Mouse (Mus musculus): ENCODE data around the gene Gm20388. TPM values are rescaled to one million over a fixed set of nuclear protein-coding genes. Genes with fewer than 3 reads are reported as not detected.

The Gm20388 gene
- total and polyA plus RNA-seq, 2 experiments from 2014 or later: 51.3 TPM; not detected in 1

DNA sequence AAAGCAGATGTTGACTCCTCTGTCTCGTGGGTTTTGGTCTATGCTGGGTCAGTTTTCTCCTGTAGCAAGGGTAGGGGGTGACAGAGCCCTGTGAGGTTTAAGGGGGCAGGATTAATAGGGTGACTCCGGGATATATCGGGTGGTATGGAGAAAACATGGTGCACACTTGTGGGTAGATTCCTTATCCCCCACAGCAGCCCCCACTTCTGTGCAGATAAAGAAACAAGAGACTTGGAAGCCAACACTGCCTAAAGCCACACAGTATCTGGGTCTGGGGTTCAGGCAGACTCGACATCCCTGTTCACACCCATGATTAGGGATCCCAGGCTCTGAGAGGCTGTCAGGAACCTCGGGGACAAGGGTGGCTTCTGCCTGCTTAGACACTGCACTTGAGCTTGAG, 509.6 kb downstream of the Gm20388 start:
- ATAC-seq (no peak), DNase-seq (no peak)
- H3K9ac ChIP-seq: no peak overlapping the region
- H3K27ac ChIP-seq (ENCODE audit: low read depth, low read length): no peak overlapping the region
- WGBS: 76% methylated on average over 5 of the region's 5 CpGs
- H3K9me3 ChIP-seq (ENCODE audit: low read length): no peaks in the 10 kb centered on the region
- no peaks in the 10 kb centered on the region for H3K27me3 ChIP-seq (ENCODE audit: insufficient read depth, low read length)
- no peak for TF ChIP-seq CTCF (IDR thresholded peaks at IDR 0.05; ENCODE audit: low read depth)
- no peak overlapping the region for H3K4me2 ChIP-seq (ENCODE audit: low read depth)
- peaks cover 29% of the 10 kb centered on the region for H3K4me1 ChIP-seq (ENCODE audit: insufficient read depth)
- H3K36me3 ChIP-seq (ENCODE audit: insufficient read depth): no peaks in the 10 kb centered on the region
- H3K4me3 ChIP-seq (ENCODE audit: low read depth, low read length): no peak overlapping the region

- Histone ChIP-seq H3K36me3 (ENCODE audit: insufficient read depth) (no peaks in the 10 kb centered on the region), H3K9me3 (ENCODE audit: low read length) (no peaks in the 10 kb centered on the region), H3K9ac (no peak overlapping the region), H3K4me1 (ENCODE audit: insufficient read depth) (peaks cover 30% of the 10 kb centered on the region), H3K4me3 (ENCODE audit: low read depth, low read length) (no peak overlapping the region), H3K4me2 (ENCODE audit: low read depth) (no peak overlapping the region), H3K27me3 (ENCODE audit: insufficient read depth, low read length) (no peaks in the 10 kb centered on the region), H3K27ac (ENCODE audit: low read depth, low read length) (no peak overlapping the region)
- WGBS: 30% methylated on average over 9 of the region's 9 CpGs
- DNase-seq (no peak), ATAC-seq (no peak)
- TF ChIP-seq CTCF (IDR thresholded peaks at IDR 0.05; ENCODE audit: low read depth): no peak
Observed at GRCm38 (mm10) chr8:120421638-120422037, 511.0 kb downstream of the Gm20388 start.

- 87% methylated on average over 8 of the region's 8 CpGs for WGBS
- peaks cover 29% of the 10 kb centered on the region for H3K4me1 ChIP-seq (ENCODE audit: insufficient read depth)
Observed at GRCm38 (mm10) chr8:120422236-120422635, 511.6 kb downstream of the Gm20388 start.

DNA sequence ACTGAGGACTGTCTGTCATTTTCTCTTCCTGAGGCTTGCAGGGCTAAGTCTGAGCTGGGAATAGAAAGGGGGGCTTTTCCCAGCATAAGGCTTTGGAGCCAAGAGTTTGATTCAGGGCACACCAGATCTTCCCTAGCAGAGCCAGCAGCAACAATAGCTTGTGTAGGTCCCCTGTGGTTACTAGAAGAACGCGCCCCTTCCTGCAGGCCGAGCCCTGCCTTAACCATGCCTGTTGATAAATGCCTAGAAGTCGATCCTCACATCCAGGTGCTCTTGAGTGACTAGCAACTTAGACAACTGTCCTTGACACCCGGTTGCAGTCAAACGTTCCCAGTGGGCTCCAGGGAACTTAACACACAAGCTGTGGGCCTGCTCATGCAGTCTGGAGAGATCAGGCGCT, 512.9 kb downstream of the Gm20388 start:
- H3K27me3 ChIP-seq (ENCODE audit: insufficient read depth, low read length): no peaks in the 10 kb centered on the region
- ATAC-seq (no peak), DNase-seq (no peak)
- no peak for TF ChIP-seq CTCF (IDR thresholded peaks at IDR 0.05; ENCODE audit: low read depth)
- WGBS: 37% methylated on average over 7 of the region's 7 CpGs
- no peak overlapping the region for H3K9ac ChIP-seq
- no peak overlapping the region for H3K4me2 ChIP-seq (ENCODE audit: low read depth)
- H3K4me1 ChIP-seq (ENCODE audit: insufficient read depth): peaks cover 31% of the 10 kb centered on the region
- H3K4me3 ChIP-seq (ENCODE audit: low read depth, low read length): no peak overlapping the region
- H3K27ac ChIP-seq (ENCODE audit: low read depth, low read length): no peak overlapping the region
- no peaks in the 10 kb centered on the region for H3K36me3 ChIP-seq (ENCODE audit: insufficient read depth)
- no peaks in the 10 kb centered on the region for H3K9me3 ChIP-seq (ENCODE audit: low read length)

More at GRCm38 (mm10) chr8:120422236-120422635, 511.6 kb downstream of the Gm20388 start:
- no peak overlapping the region for H3K4me3 ChIP-seq (ENCODE audit: low read depth, low read length)
- H3K27ac ChIP-seq (ENCODE audit: low read depth, low read length): no peak overlapping the region
- DNase-seq (no peak), ATAC-seq (no peak)
- H3K27me3 ChIP-seq (ENCODE audit: insufficient read depth, low read length): no peaks in the 10 kb centered on the region
- no peak overlapping the region for H3K4me2 ChIP-seq (ENCODE audit: low read depth)
- H3K36me3 ChIP-seq (ENCODE audit: insufficient read depth): no peaks in the 10 kb centered on the region
- no peaks in the 10 kb centered on the region for H3K9me3 ChIP-seq (ENCODE audit: low read length)
- TF ChIP-seq CTCF (IDR thresholded peaks at IDR 0.05; ENCODE audit: low read depth): no peak
- H3K9ac ChIP-seq: no peak overlapping the region

- Histone ChIP-seq H3K27me3 (ENCODE audit: insufficient read depth, low read length) (no peaks in the 10 kb centered on the region), H3K36me3 (ENCODE audit: insufficient read depth) (no peaks in the 10 kb centered on the region), H3K9me3 (ENCODE audit: low read length) (no peaks in the 10 kb centered on the region), H3K4me1 (ENCODE audit: insufficient read depth) (peaks cover 31% of the 10 kb centered on the region), H3K9ac (peak overlapping the region; percentile 37), H3K4me2 (ENCODE audit: low read depth) (no peak overlapping the region), H3K4me3 (ENCODE audit: low read depth, low read length) (no peak overlapping the region), H3K27ac (ENCODE audit: low read depth, low read length) (peak overlapping the region; percentile 86)
- DNase-seq (no peak), ATAC-seq (no peak)
- WGBS: 18% methylated on average over 4 of the region's 4 CpGs
- TF ChIP-seq CTCF (IDR thresholded peaks at IDR 0.05; ENCODE audit: low read depth): no peak
Observed at GRCm38 (mm10) chr8:120424829-120425198, 514.2 kb downstream of the Gm20388 start.

- Histone ChIP-seq H3K4me1 (ENCODE audit: insufficient read depth) (peaks cover 31% of the 10 kb centered on the region), H3K4me3 (ENCODE audit: low read depth, low read length) (no peak overlapping the region), H3K9ac (peak overlapping the region; percentile 37), H3K27ac (ENCODE audit: low read depth, low read length) (peak overlapping the region; percentile 86), H3K36me3 (ENCODE audit: insufficient read depth) (no peaks in the 10 kb centered on the region), H3K4me2 (ENCODE audit: low read depth) (no peak overlapping the region; the same call in 1 of the 2 replicates), H3K9me3 (ENCODE audit: low read length) (no peaks in the 10 kb centered on the region), H3K27me3 (ENCODE audit: insufficient read depth, low read length) (no peaks in the 10 kb centered on the region)
- DNase-seq: peak; percentile 76
- WGBS: 13% methylated on average over 8 of the region's 8 CpGs
- peak; percentile 85 for ATAC-seq
- no peak; the same call in 1 of the 2 replicates for TF ChIP-seq CTCF (IDR thresholded peaks at IDR 0.05; ENCODE audit: low read depth)
Observed at GRCm38 (mm10) chr8:120425199-120425941, 514.7 kb downstream of the Gm20388 start.

- no peak; the same call in 1 of the 2 replicates for TF ChIP-seq CTCF (IDR thresholded peaks at IDR 0.05; ENCODE audit: low read depth)
- 23% methylated on average over 1 of the region's 1 CpGs for WGBS
- H3K4me2 ChIP-seq (ENCODE audit: low read depth): no peak overlapping the region
- DNase-seq: no peak
- peaks cover 31% of the 10 kb centered on the region for H3K4me1 ChIP-seq (ENCODE audit: insufficient read depth)
- H3K9me3 ChIP-seq (ENCODE audit: low read length): no peaks in the 10 kb centered on the region
- no peak overlapping the region for H3K9ac ChIP-seq
- ATAC-seq: no peak
- H3K36me3 ChIP-seq (ENCODE audit: insufficient read depth): no peaks in the 10 kb centered on the region
- peak overlapping the region; percentile 86 for H3K27ac ChIP-seq (ENCODE audit: low read depth, low read length)
- no peak overlapping the region for H3K4me3 ChIP-seq (ENCODE audit: low read depth, low read length)
- no peaks in the 10 kb centered on the region for H3K27me3 ChIP-seq (ENCODE audit: insufficient read depth, low read length)
Observed at GRCm38 (mm10) chr8:120426105-120426504, 515.5 kb downstream of the Gm20388 start.

Measured in forebrain, postnatal 0 days (tissue).